Mouse (Mus musculus) hindbrain, embryonic 12.5 days (tissue): ENCODE data around the gene Gm29427. TPM values are rescaled to one million over a fixed set of nuclear protein-coding genes. Genes with fewer than 3 reads are reported as not detected.
A peak's percentile ranks its signal among the peaks of the same experiment; 100 is the strongest.

Experiments used
- ATAC-seq: fragments of 200-750 bp; cut with Nextera tagmentation; 2 replicates; pipeline ENCODE4 v1.8.0; 2017; ENCODE audit warnings: moderate TSS enrichment; ENCODE audit not compliant: low FRiP score
- H3K27ac ChIP-seq: fragments of 300-500 bp; sonication (generic); 2 replicates; pipeline ENCODE4 v1.5.1; 2016; ENCODE audit warnings: mild to moderate bottlenecking
- H3K27me3 ChIP-seq: fragments of 300-500 bp; sonication (generic); 2 replicates; pipeline ENCODE4 v1.6.1; 2016; ENCODE audit warnings: mild to moderate bottlenecking
- H3K36me3 ChIP-seq: fragments of 300-500 bp; sonication (generic); 2 replicates; pipeline ENCODE4 v1.6.1; 2016; ENCODE audit warnings: mild to moderate bottlenecking
- H3K4me1 ChIP-seq: fragments of 300-500 bp; sonication (generic); 2 replicates; pipeline ENCODE4 v1.6.1; 2016
- H3K4me2 ChIP-seq: fragments of 300-500 bp; sonication (generic); replicated peaks from 2 replicates; pipeline ENCODE4 v1.6.1; 2016; ENCODE audit warnings: mild to moderate bottlenecking
- H3K4me3 ChIP-seq: fragments of 300-500 bp; sonication (generic); 2 replicates; pipeline ENCODE4 v1.5.1; 2016; ENCODE audit warnings: mild to moderate bottlenecking
- H3K9ac ChIP-seq: fragments of 300-500 bp; sonication (generic); 2 replicates; pipeline ENCODE4 v1.6.1; 2016; ENCODE audit warnings: mild to moderate bottlenecking, moderate library complexity
- H3K9me3 ChIP-seq: fragments of 300-500 bp; sonication (generic); replicated peaks from 2 replicates; pipeline ENCODE4 v1.6.1; 2016; ENCODE audit warnings: mild to moderate bottlenecking
- WGBS: fragments of 180-500 bp; shearing (Covaris S2); methylation state at CpG from one replicate; pipeline ENCODE4 v1.1.7; 2016; 5-methylcytosine and 5-hydroxymethylcytosine counted together
- polyA plus RNA-seq: library from polyadenylated mRNA; unstranded; fragments of >200 nt; fragmentation: Nextera tagmentation; extraction: Ambion mirVana; gene quantifications from 2 replicates; pipeline ENCODE4 v1.2.1, GENCODE M21; 2016

The Gm29427 gene
- polyA plus RNA-seq, 1 experiment from 2014 or later, result 0.15 TPM

DNA sequence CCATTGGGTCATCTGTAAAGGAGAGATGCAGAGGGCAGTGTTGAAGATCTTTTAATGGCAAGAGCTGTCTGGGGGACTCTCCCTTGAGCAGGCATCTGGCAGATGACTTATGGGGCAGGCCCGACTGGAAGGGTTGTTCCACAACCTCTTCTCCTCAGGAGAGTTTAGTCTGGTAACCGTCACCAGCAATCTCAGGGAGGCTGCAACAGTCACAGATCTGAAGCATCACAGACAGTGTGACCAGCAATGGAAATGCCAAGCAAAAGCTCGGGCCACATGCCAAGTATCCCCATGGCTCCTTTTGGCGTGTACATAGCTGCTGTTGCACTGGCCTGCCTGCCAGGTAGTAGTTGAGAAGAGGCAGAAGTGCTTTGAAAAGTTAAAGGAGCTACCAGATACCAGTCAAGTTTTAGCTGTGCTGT lies 24.6 kb upstream of the Gm29427 start:
- H3K9me3 ChIP-seq, result no peaks in the 10 kb centered on the region
- no peak overlapping the region for H3K4me3 ChIP-seq
- H3K4me2 ChIP-seq, result no peak overlapping the region
- H3K27me3 ChIP-seq, result peaks cover 5% of the 10 kb centered on the region; the same call in 1 of the 2 replicates
- 77% methylated on average over 4 of the region's 4 CpGs for WGBS
- no peak overlapping the region for H3K27ac ChIP-seq
- no peak overlapping the region for H3K9ac ChIP-seq
- H3K4me1 ChIP-seq, result no peaks in the 10 kb centered on the region; the same call in 1 of the 2 replicates
- H3K36me3 ChIP-seq, result no peaks in the 10 kb centered on the region
- ATAC-seq, result no peak

DNA sequence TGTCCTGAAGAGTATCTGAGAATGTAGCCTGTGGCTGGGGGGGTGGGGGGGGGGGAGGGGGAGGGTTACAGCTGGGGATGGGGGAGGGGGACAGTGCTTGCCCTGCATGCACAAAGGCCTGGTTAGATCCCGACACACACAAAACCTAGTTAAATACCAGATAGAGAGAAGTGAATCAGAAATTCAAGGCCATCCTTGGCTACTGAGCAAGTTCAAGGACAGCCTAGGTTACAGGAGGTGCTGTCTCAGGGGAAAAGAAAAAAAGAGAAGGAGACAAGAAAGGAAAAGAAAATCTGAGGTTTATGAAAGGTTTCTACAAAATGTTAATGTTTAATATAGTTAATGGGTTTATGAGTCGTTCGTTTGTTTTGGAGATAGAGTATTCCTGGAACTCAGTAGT lies 24.0 kb upstream of the Gm29427 start:
- Histone ChIP-seq H3K4me1 (no peaks in the 10 kb centered on the region; the same call in 1 of the 2 replicates), H3K4me2 (no peak overlapping the region), H3K27me3 (peaks cover 5% of the 10 kb centered on the region; the same call in 1 of the 2 replicates), H3K4me3 (no peak overlapping the region), H3K9ac (no peak overlapping the region), H3K27ac (no peak overlapping the region), H3K9me3 (no peaks in the 10 kb centered on the region), H3K36me3 (no peaks in the 10 kb centered on the region)
- ATAC-seq, result no peak
- WGBS, result 78% methylated on average over 3 of the region's 3 CpGs

DNA sequence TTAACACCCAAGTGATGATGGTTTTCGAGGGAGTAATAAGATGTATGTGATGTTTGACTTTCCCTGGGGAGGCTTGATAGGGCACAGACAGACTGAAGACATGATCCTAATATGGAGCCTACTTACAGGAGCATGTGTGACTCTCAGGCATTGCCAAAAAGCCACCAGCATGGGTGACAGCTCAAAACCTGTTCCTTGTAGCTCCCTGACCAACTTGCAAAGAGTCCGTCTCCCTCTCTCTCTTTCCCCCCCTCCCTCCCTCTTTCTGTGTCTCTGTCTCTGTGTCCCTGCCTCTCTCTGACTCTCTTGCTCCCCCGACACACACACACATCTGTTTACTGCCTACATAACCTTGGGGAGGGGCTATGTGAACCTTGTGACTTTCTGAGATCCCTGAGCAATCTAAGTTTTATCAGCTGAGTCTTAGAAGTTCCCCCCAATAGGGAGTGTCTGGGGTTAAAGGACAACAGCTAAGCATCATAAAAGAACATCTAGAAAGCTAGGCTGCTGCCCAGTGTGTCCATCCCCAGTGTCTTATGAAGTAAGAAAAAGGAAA lies 23.0 kb upstream of the Gm29427 start:
- Histone ChIP-seq H3K36me3 (no peaks in the 10 kb centered on the region), H3K27ac (no peak overlapping the region), H3K9me3 (no peaks in the 10 kb centered on the region), H3K27me3 (peaks cover 5% of the 10 kb centered on the region; the same call in 1 of the 2 replicates), H3K9ac (no peak overlapping the region), H3K4me3 (no peak overlapping the region), H3K4me2 (no peak overlapping the region), H3K4me1 (no peaks in the 10 kb centered on the region; the same call in 1 of the 2 replicates)
- 86% methylated on average over 3 of the region's 3 CpGs for WGBS
- no peak for ATAC-seq

DNA sequence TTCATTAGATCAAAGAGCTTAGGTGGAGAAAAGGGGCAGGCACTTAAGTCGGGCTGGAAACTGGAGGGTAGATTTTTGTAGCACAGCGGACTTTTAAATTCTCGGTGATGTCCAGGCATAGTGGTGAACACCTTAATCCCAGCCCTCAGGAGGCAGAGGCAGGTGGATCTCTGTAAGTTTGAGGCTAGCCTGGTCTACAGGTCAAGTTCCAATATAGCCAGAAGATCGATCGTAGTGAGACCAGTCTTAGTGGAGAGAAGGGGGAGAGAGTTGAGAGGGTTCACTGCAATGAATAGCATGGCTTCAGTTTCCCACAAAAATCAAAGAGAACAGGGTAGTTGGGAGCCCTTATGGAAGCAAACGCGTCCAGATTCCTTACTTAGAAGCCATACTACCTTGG lies 22.3 kb upstream of the Gm29427 start:
- H3K9me3 ChIP-seq, result no peaks in the 10 kb centered on the region
- WGBS, result 92% methylated on average over 7 of the region's 7 CpGs

DNA sequence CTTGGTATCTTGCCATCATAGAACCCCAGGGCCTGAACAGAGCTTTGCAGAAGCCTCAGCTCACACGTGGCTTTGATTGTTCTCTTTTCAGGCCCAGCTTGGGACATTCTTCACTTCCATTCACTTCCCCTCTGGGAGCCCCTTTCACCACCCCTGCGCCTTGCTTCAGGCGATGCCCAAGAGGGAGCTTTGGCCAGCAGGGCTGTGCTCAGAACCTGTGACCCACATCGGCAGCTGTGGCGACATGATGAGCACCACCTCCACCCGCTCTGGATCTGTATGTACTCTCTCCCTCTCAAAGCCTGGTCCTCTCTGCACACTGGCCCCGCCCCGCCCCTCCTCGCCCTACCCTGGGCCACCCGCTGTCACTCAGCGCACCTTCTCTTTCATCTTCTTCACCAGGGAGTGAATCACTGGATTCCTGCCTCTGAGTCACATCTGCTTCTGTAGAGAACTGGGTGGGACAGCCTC lies 21.8 kb upstream of the Gm29427 start:
- Histone ChIP-seq H3K36me3 (no peaks in the 10 kb centered on the region), H3K27me3 (peaks cover 5% of the 10 kb centered on the region; the same call in 1 of the 2 replicates), H3K4me3 (no peak overlapping the region), H3K9me3 (no peaks in the 10 kb centered on the region), H3K4me1 (no peaks in the 10 kb centered on the region; the same call in 1 of the 2 replicates), H3K27ac (no peak overlapping the region), H3K4me2 (no peak overlapping the region), H3K9ac (no peak overlapping the region)
- no peak for ATAC-seq
- WGBS, result 21% methylated on average over 11 of the region's 11 CpGs

More for the DNA sequence above, 22.3 kb upstream of the Gm29427 start:
- H3K27ac ChIP-seq, result no peak overlapping the region
- H3K4me2 ChIP-seq, result no peak overlapping the region
- H3K4me3 ChIP-seq, result no peak overlapping the region
- H3K9ac ChIP-seq, result no peak overlapping the region
- H3K36me3 ChIP-seq, result no peaks in the 10 kb centered on the region
- ATAC-seq, result no peak
- no peaks in the 10 kb centered on the region; the same call in 1 of the 2 replicates for H3K4me1 ChIP-seq
- H3K27me3 ChIP-seq, result peaks cover 5% of the 10 kb centered on the region; the same call in 1 of the 2 replicates

DNA sequence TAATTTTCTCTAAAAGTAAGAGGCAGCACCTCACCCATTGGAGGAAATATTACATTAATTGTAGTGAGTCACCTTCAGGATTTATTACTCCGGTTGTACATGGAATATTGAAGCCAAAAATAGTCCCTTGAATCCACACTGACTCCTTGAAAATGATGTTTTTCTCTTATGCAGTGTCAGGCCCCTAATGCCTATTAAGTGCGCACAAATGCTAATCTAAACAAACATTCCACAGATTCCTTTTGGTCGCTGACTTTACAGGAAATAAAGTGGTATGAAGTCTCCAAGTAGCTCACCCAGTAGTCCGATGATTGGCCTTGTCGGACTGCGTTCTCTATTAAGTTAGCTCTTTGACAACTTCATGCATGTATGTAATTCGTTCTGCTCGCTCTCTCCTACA lies 19.3 kb upstream of the Gm29427 start:
- Histone ChIP-seq H3K36me3 (no peaks in the 10 kb centered on the region), H3K27me3 (peaks cover 5% of the 10 kb centered on the region; the same call in 1 of the 2 replicates), H3K9ac (no peak overlapping the region), H3K27ac (no peak overlapping the region), H3K4me3 (no peak overlapping the region), H3K4me1 (peaks cover 4% of the 10 kb centered on the region), H3K9me3 (no peaks in the 10 kb centered on the region), H3K4me2 (no peak overlapping the region)
- WGBS, result 82% methylated on average over 8 of the region's 8 CpGs
- no peak for ATAC-seq

DNA sequence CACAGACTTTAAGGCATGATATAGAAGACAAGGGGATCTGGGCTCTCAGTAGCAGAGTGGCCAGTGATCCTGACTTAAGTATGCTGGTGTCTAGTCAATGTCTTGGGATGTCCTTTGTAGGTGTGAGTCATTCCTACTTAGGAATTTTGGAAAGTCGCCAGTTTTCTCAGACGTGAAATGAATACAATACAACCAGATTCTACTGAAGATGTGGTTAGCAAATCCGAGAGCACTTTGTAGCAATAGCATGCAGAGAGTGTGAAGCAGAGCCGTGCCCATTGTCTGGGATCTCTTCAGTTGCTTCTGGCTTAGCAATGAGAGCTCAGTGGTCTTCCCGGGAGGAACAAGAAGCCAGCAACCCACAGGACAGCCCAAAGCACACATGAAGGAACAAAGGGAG lies 18.9 kb upstream of the Gm29427 start:
- WGBS, result 66% methylated on average over 5 of the region's 5 CpGs

DNA sequence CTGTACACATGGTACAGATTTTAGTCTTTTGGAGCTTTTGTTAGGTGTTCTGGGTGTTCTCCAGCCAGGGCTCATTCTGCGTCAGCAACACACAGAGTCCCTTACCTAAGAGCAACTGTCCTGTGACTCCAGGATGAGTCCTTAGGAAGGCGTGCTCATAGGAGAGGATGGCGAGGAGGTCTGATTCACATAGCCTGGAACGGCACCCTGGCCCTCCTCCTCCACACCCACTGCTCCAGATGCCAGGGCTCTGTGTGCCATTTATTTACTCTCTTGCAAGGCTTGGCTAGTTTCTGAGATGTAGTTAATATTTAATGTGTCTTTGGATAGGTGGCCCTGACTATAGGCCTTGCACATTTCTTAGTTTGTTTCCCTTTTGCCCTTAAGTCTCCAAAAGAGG lies 18.1 kb upstream of the Gm29427 start:
- Histone ChIP-seq H3K4me2 (no peak overlapping the region), H3K27ac (no peak overlapping the region), H3K9ac (no peak overlapping the region), H3K4me1 (peaks cover 4% of the 10 kb centered on the region), H3K4me3 (no peak overlapping the region), H3K36me3 (no peaks in the 10 kb centered on the region), H3K27me3 (peaks cover 5% of the 10 kb centered on the region; the same call in 1 of the 2 replicates), H3K9me3 (no peaks in the 10 kb centered on the region)
- 87% methylated on average over 4 of the region's 4 CpGs for WGBS
- no peak for ATAC-seq

More for the DNA sequence above, 18.9 kb upstream of the Gm29427 start:
- Histone ChIP-seq H3K4me1 (peaks cover 4% of the 10 kb centered on the region), H3K9me3 (no peaks in the 10 kb centered on the region), H3K9ac (no peak overlapping the region), H3K27me3 (peaks cover 5% of the 10 kb centered on the region; the same call in 1 of the 2 replicates), H3K27ac (no peak overlapping the region), H3K4me2 (no peak overlapping the region), H3K4me3 (no peak overlapping the region), H3K36me3 (no peaks in the 10 kb centered on the region)
- ATAC-seq, result no peak

DNA sequence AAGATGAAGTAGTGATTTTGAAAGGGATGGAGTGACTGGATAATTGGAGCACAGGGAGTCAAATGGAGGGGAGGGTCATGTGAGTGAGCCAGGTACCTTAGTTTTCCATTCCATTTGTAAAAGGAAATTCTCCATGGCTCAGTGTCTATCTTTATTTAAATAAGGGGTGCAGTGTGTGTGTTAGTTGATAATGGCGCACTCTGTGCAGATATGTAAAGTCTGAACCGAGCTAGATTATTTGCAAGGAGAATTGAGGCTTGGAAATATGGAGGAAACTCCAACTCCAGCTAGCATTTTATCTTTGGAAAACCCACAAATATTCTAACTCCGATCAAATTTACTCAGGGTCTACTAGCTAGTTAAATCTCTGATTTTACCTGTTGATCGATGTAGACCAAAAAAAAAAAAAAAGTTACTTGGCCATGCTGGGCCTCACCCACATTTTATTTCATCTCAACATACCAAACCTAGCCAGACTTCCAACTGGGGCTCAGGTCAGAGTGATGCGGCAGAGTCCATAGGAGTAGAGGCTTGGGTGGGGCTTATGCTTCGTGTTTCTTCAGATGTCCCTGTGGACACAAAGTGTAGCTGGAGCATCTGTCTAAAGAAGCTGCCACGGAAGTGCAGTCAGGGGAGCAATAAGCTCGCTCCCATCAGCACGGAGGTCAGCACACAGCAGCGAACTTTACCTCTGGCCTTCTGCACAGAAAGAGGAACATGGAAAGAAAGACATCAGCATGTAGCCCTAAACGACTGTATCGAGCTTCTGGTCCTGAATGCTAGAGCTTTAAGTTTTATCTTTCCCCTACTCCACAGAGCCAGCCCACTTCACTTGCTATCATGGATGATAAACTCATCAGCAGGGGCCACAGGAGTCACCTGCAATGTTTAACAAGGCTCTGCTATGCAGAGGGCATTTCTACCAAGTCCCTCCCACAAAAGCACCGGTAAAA lies 17.4 kb upstream of the Gm29427 start:
- Histone ChIP-seq H3K4me1 (peaks cover 4% of the 10 kb centered on the region), H3K27me3 (peaks cover 5% of the 10 kb centered on the region; the same call in 1 of the 2 replicates), H3K9me3 (no peaks in the 10 kb centered on the region), H3K27ac (no peak overlapping the region), H3K4me3 (no peak overlapping the region), H3K4me2 (no peak overlapping the region), H3K36me3 (no peaks in the 10 kb centered on the region), H3K9ac (no peak overlapping the region)
- 87% methylated on average over 13 of the region's 13 CpGs for WGBS
- ATAC-seq, result no peak

DNA sequence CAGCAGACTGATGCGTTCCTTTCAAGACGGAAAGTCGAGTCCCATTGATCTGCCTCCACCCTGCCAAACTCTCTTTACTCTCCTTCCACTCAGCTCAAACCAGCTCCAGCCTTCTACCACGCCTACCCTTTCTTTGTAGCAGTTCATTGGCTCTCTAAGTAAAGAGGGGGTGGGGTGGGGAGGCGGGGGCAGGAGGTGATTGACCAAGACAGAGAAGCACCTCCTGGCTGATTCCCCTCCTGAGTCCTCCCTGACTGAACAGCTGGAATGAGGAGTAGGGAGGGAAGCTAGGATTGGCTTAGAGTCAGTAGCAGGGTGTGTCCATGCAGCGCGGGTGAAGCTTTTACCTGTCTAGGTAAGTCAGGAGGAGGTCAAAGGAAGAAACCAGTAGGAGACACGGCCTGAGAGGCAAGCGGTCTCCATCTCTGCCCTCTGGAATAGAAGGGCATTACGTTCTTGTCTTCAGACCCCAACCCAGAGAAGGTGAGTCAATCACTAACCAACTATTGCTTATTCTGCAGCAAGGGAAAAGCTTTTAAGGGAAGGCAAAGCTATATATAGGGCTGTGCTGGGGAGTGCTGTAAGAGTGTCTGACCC lies 16.2 kb upstream of the Gm29427 start, which contains the start of gene AA986860:
AA986860 (plus strand) TSS at position 236 of the 597 bp plus-strand sequence.
- peak within 1 kb of the TSS; percentile 23 for H3K4me2 ChIP-seq
- WGBS, result 7% methylated on average over 10 of the region's 10 CpGs
- H3K9me3 ChIP-seq, result no peaks in the 10 kb centered on the region
- H3K4me3 ChIP-seq, result no peak within 1 kb of the TSS
- ATAC-seq, result peak; percentile 60; the same call in 1 of the 2 replicates
- H3K36me3 ChIP-seq, result no peaks in the 10 kb centered on the region
- peaks cover 4% of the 10 kb centered on the region for H3K4me1 ChIP-seq
- H3K27ac ChIP-seq, result no peak within 1 kb of the TSS
- no peaks in the 10 kb centered on the region for H3K27me3 ChIP-seq
- no peak within 1 kb of the TSS for H3K9ac ChIP-seq

DNA sequence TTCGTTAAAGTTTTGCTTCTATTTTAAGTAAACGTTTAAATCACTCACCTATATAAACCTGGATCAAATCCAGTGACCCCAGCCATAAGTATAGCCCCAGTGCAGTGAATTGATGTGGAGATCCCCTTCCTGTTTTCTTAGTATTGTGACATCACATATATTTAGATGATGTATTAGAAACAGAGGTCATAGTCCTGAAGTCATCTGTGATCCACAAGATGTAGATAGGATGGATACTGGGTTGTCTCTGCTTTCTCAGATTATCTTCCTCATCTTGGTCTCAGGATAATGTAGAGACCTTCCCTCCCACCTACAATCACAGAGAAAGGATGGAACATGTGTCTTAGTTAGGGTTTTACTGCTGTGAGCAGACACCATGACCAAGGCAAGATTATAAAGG lies 13.6 kb upstream of the Gm29427 start, which contains the start of gene Pfkfb2:
Pfkfb2 (minus strand) TSS at position 101 of the 400 bp plus-strand sequence.
- no peak within 1 kb of the TSS for H3K4me2 ChIP-seq
- H3K4me1 ChIP-seq, result peaks cover 4% of the 10 kb centered on the region
- ATAC-seq, result no peak
- H3K9me3 ChIP-seq, result no peaks in the 10 kb centered on the region
- no peak within 1 kb of the TSS for H3K27ac ChIP-seq
- H3K4me3 ChIP-seq, result no peak within 1 kb of the TSS
- H3K36me3 ChIP-seq, result no peaks in the 10 kb centered on the region
- WGBS, result 84% methylated on average over 2 of the region's 2 CpGs
- H3K27me3 ChIP-seq, result no peaks in the 10 kb centered on the region
- no peak within 1 kb of the TSS for H3K9ac ChIP-seq

DNA sequence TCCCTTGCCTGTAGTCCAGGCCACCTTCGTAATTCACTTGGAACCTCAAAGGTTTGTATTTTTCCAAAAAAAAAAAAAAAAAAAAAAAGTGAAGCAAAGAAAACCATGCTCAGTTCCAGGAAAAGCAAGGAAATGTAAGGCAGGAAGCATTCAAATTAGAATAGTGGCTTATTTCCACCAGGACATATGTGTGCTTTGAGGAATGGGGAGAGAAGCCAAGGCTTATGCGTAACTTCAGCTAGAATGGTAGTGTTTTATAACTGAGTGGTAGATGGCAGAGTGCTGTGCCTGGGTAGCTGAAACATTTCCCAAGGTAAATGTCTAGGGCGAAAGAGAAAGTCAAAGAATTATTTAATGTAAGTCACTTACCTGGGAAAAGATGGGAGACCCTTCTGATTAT lies 13.1 kb upstream of the Gm29427 start:
- Histone ChIP-seq H3K36me3 (no peaks in the 10 kb centered on the region), H3K4me1 (peaks cover 4% of the 10 kb centered on the region), H3K9me3 (no peaks in the 10 kb centered on the region), H3K27me3 (no peaks in the 10 kb centered on the region), H3K4me2 (no peak overlapping the region), H3K27ac (no peak overlapping the region), H3K4me3 (no peak overlapping the region), H3K9ac (no peak overlapping the region)
- WGBS, result 92% methylated on average over 3 of the region's 3 CpGs
- ATAC-seq, result no peak
